In genomic region chr1:153085198-153085597, GRCm38 (mm10) we compare ENCODE assay signal across 21 mouse cellular contexts.
DNase-seq lines count a peak whose midpoint lies in the region; ATAC-seq lines count a peak whose summit lies in the region.
"Had no signal": no experiment of that assay in that cellular context is flagged by ENCODE, and none has a peak within 500 bp of the region (broad histone marks: within the 10 kb centered on the region; RNA-seq: fewer than 3 reads in every experiment).

No protein-coding gene starts in this region.

- no peaks in the 10 kb centered on the region for H3K36me3 ChIP-seq in lung, embryonic 15.5 days
- H3K36me3 ChIP-seq in hindbrain, embryonic 13.5 days: peaks cover 41% of the 10 kb centered on the region
- H3K36me3 ChIP-seq: embryonic facial prominence, embryonic 12.5 days; heart, embryonic 13.5 days; liver, embryonic 12.5 days had no signal

- WGBS in lung, embryonic 15.5 days: 85% methylated on average over 5 of the region's 5 CpGs
- 94% methylated on average over 5 of the region's 5 CpGs for WGBS in hindbrain, embryonic 13.5 days

- H3K9me3 ChIP-seq in lung, embryonic 15.5 days: no peaks in the 10 kb centered on the region
- no peaks in the 10 kb centered on the region for H3K9me3 ChIP-seq in hindbrain, embryonic 13.5 days
- H3K9me3 ChIP-seq: embryonic facial prominence, embryonic 12.5 days; heart, embryonic 13.5 days; liver, embryonic 12.5 days; midbrain, embryonic 12.5 days; neural tube, embryonic 13.5 days had no signal

- H3K27me3 ChIP-seq in lung, embryonic 15.5 days: no peaks in the 10 kb centered on the region
- peaks cover 5% of the 10 kb centered on the region; the same call in 1 of the 2 replicates for H3K27me3 ChIP-seq in hindbrain, embryonic 13.5 days
- H3K27me3 ChIP-seq: embryonic facial prominence, embryonic 12.5 days; heart, embryonic 13.5 days; liver, embryonic 12.5 days; midbrain, embryonic 12.5 days; neural tube, embryonic 13.5 days; Patski had no signal

- H3K9ac ChIP-seq in lung, embryonic 15.5 days: no peak overlapping the region
- H3K9ac ChIP-seq in hindbrain, embryonic 13.5 days: no peak overlapping the region
- H3K9ac ChIP-seq: embryonic facial prominence, embryonic 12.5 days; heart, embryonic 13.5 days; liver, embryonic 12.5 days; midbrain, embryonic 12.5 days; neural tube, embryonic 13.5 days had no signal

- intact Hi-C loops in left cerebral cortex, postnatal 4 days (cut with DNase I): no loop called here

- peaks cover 14% of the 10 kb centered on the region for H3K4me1 ChIP-seq in lung, embryonic 15.5 days
- H3K4me1 ChIP-seq in hindbrain, embryonic 13.5 days (replicated peaks): peaks cover 8% of the 10 kb centered on the region; the same call in 1 of the 2 replicates
- H3K4me1 ChIP-seq: embryonic facial prominence, embryonic 12.5 days; midbrain, embryonic 12.5 days had no signal

- H3K27ac ChIP-seq in lung, embryonic 15.5 days: no peak overlapping the region
- no peak overlapping the region for H3K27ac ChIP-seq in hindbrain, embryonic 13.5 days
- H3K27ac ChIP-seq: embryonic facial prominence, embryonic 12.5 days; kidney, postnatal 0 days; liver, embryonic 12.5 days; midbrain, embryonic 12.5 days; neural tube, embryonic 13.5 days had no signal

- 0 out of 2 replicates have a peak, but pooled peaks have one; percentile 11 for ATAC-seq in lung, embryonic 15.5 days (ENCODE audit: borderline replicate concordance, extremely low read depth, low FRiP score, low TSS enrichment)
- ATAC-seq in inflammation-experienced regulatory T-cells, adult 6 months: peak; percentile 96
- peak; percentile 64; the same call in 1 of the 2 replicates for ATAC-seq in neutrophil, adult 5-6 weeks (ENCODE audit: extremely low read depth, insufficient number of reproducible peaks, low FRiP score, poor library complexity, severe bottlenecking)
- ATAC-seq in hindbrain, embryonic 13.5 days (ENCODE audit: low FRiP score): no peak
- ATAC-seq: intestine, postnatal 0 days; liver, embryonic 12.5 days; Patski had no signal

- no peak overlapping the region for H3K4me3 ChIP-seq in lung, embryonic 15.5 days
- no peak overlapping the region for H3K4me3 ChIP-seq in hindbrain, embryonic 13.5 days
- H3K4me3 ChIP-seq: embryonic facial prominence, embryonic 12.5 days; heart, embryonic 13.5 days; liver, embryonic 12.5 days; midbrain, embryonic 12.5 days; neural tube, embryonic 13.5 days had no signal

- no peak for DNase-seq in lung, postnatal 25 days (ENCODE audit: low spot score)
- DNase-seq in CD8-positive naive resting alpha-beta T cell, adult 2 months (ENCODE audit: low read depth in 2 of 2, low spot score in 2 of 2): peak; percentile 44 to 45
- no peak for DNase-seq in left cerebral cortex, postnatal 4 days
- DNase-seq: cerebellum, postnatal 36 days; gastrocnemius, postnatal 14 days; layer of hippocampus, adult 9-11 months; lung, postnatal 10 days; right cerebral cortex, postnatal 4 days; thymus, adult 18-20 months had no signal

- H3K4me2 ChIP-seq in lung, embryonic 15.5 days: no peak overlapping the region
- H3K4me2 ChIP-seq in hindbrain, embryonic 13.5 days: no peak overlapping the region
- H3K4me2 ChIP-seq: embryonic facial prominence, embryonic 12.5 days; heart, embryonic 13.5 days; liver, embryonic 12.5 days; midbrain, embryonic 12.5 days; neural tube, embryonic 13.5 days had no signal

Comparison
In these comparisons a context has a peak if more than half of its experiments do, and no peak if none do; other contexts are left out.
1. DNase-seq: peak in CD8-positive naive resting alpha-beta T cell, adult 2 months (2 of 2); none in lung, postnatal 25 days (single experiment) and left cerebral cortex, postnatal 4 days (single experiment).